Mouse (Mus musculus): ENCODE measurements around the gene Olfr303.
"Not testable (repeated sequence)": the region's sequence is repeated elsewhere in the genome, so short reads cannot be mapped to it uniquely, and the experiment has no call there.

The Olfr303 gene

GRCm38 (mm10) chr7:86397689-86398088 is at the start of gene Olfr303:
Gene Olfr303 (minus strand): TSS chr7:86397789.
- no peak for ATAC-seq (ENCODE audit: low TSS enrichment)

GRCm38 (mm10) chr7:86403546-86403945 is 6.0 kb upstream of the Olfr303 start, which contains the start of gene Olfr301:
Gene Olfr301 (plus strand): TSS chr7:86403846.
- ATAC-seq (ENCODE audit: low TSS enrichment), result no peak

GRCm38 (mm10) chr7:86386558-86386957 is 11.0 kb downstream of the Olfr303 start, which contains the start of gene Olfr304:
Gene Olfr304 (minus strand): TSS chr7:86386658.
- ATAC-seq (ENCODE audit: low TSS enrichment), result no peak

- no peak for ATAC-seq (ENCODE audit: low TSS enrichment)
Observed at GRCm38 (mm10) chr7:86385769-86386168, 11.8 kb downstream of the Olfr303 start.

- no peak for ATAC-seq (ENCODE audit: low TSS enrichment)
Observed at GRCm38 (mm10) chr7:86366828-86367227, 30.8 kb downstream of the Olfr303 start, which contains the start of gene Olfr305. Gene Olfr305 (minus strand): TSS chr7:86366928.

GRCm38 (mm10) chr7:86346296-86346695 is 51.3 kb downstream of the Olfr303 start:
- ATAC-seq (ENCODE audit: low TSS enrichment), result not testable (repeated sequence)

GRCm38 (mm10) chr7:86344253-86344652 is 53.3 kb downstream of the Olfr303 start:
- ATAC-seq (ENCODE audit: low TSS enrichment), result no peak

- ATAC-seq (ENCODE audit: low TSS enrichment), result no peak
Observed at GRCm38 (mm10) chr7:86342881-86343565, 54.6 kb downstream of the Olfr303 start.
